Mouse (Mus musculus): ENCODE results near the gene 4930407I10Rik.

DNA sequence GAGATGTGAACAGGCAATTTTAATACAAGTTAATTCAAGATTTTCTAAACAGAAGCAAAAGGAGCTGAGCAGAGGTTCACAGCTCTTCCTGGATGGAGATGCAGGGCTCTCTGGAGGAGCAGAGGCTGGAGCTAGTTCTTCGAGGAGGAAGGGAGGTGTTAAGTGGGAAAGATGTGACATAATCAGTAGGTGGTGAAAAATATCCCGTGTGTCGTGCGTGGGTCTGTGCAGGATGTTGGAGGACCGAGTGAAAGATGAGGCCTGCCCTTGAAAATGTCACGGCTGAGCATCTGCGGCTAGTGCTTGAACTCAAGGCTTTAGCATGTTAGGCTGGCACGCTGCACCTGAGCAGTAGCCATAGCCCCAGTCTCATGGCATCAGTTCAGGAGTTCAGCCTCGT, 26.7 kb downstream of the 4930407I10Rik start:
- no peak for TF ChIP-seq CTCF (conservative IDR thresholded peaks at IDR 0.05 in 1 of 2, IDR thresholded peaks at IDR 0.05 in 1 of 2; ENCODE audit: low read depth in 2 of 2, low read length in 2 of 2)
- no peak for TF ChIP-seq POLR2A (IDR thresholded peaks at IDR 0.05; ENCODE audit: low read depth, low read length)
- no peak for TF ChIP-seq EP300 (IDR thresholded peaks at IDR 0.05; ENCODE audit: low read length)
- no peak for TF ChIP-seq MAX (IDR thresholded peaks at IDR 0.05; ENCODE audit: low read length)

Data from CH12.LX (cell line).